Mouse (Mus musculus) stomach, postnatal 0 days (tissue): Measurements from ENCODE around the gene Pdlim7.

Experiments
- CTCF ChIP-seq: IDR thresholded peaks from 2 replicates; pipeline ENCODE4 v1.5.1; 2016; ENCODE audit warnings: antibody characterized with exemption, low read depth, mild to moderate bottlenecking, moderate library complexity
- EP300 ChIP-seq: optimal IDR thresholded peaks from 2 replicates; pipeline ENCODE3; 2016; ENCODE audit warnings: antibody characterized with exemption

GRCm38 (mm10) chr13:55507877-55508276, 5.6 kb downstream of the Pdlim7 start:
- TF ChIP-seq CTCF (peak; percentile 41; the same call in 1 of the 2 replicates), EP300 (no peak)
